Comparison of ENCODE assay signal across 23 mouse cellular contexts in genomic region chr6:53780008-53780407, GRCm38 (mm10). TPM values are rescaled to one million over a fixed set of nuclear protein-coding genes. Genes with fewer than 3 reads are reported as not detected.
DNase-seq lines count a peak whose midpoint lies in the region; ATAC-seq and TF ChIP-seq lines count a peak whose summit lies in the region.
"Had no signal": no experiment of that assay in that cellular context is flagged by ENCODE, and none has a peak within 500 bp of the region (broad histone marks: within the 10 kb centered on the region; RNA-seq: fewer than 3 reads in every experiment).

No protein-coding gene starts in this region.

- TF ChIP-seq CTCF in gastrocnemius, adult 2 months (IDR thresholded peaks at IDR 0.05): no peak

- no peaks in the 10 kb centered on the region for H3K36me3 ChIP-seq in embryonic facial prominence, embryonic 13.5 days
- H3K36me3 ChIP-seq in embryonic facial prominence, embryonic 10.5 days (replicated peaks): no peaks in the 10 kb centered on the region
- H3K36me3 ChIP-seq in stomach, embryonic 15.5 days: no peaks in the 10 kb centered on the region
- H3K36me3 ChIP-seq: embryonic facial prominence, embryonic 15.5 days; forebrain, embryonic 12.5 days; forebrain, embryonic 15.5 days; hindbrain, embryonic 10.5 days; hindbrain, embryonic 13.5 days had no signal

- H3K9ac ChIP-seq in embryonic facial prominence, embryonic 13.5 days: no peak overlapping the region
- H3K9ac ChIP-seq in stomach, embryonic 15.5 days: no peak overlapping the region
- H3K9ac ChIP-seq: embryonic facial prominence, embryonic 15.5 days; forebrain, embryonic 12.5 days; forebrain, embryonic 15.5 days; hindbrain, embryonic 13.5 days had no signal

- ATAC-seq in embryonic facial prominence, embryonic 13.5 days (ENCODE audit: insufficient number of reproducible peaks, insufficient read depth, low FRiP score, low TSS enrichment, low read depth): no peak
- ATAC-seq in stomach, embryonic 15.5 days (ENCODE audit: insufficient read depth, low FRiP score, low read depth): no peak
- ATAC-seq: activated CD4-positive, CD25-positive, alpha-beta regulatory T cell, adult 4 months; forebrain, embryonic 15.5 days; hindbrain, embryonic 16.5 days had no signal

- intact Hi-C loops in gastrocnemius, adult 2 months (cut with DNase I): loop anchor here (5.0 kb wide), 1 partner anchor 92 kb away; no protein-coding TSS in a partner anchor

- no peak overlapping the region for H3K4me2 ChIP-seq in embryonic facial prominence, embryonic 13.5 days
- H3K4me2 ChIP-seq in stomach, embryonic 15.5 days: no peak overlapping the region
- H3K4me2 ChIP-seq: embryonic facial prominence, embryonic 15.5 days; forebrain, embryonic 12.5 days; forebrain, embryonic 15.5 days; heart, embryonic 11.5 days; hindbrain, embryonic 13.5 days had no signal

- peaks cover 9% of the 10 kb centered on the region; the same call in 1 of the 2 replicates for H3K4me1 ChIP-seq in embryonic facial prominence, embryonic 13.5 days
- H3K4me1 ChIP-seq in embryonic facial prominence, embryonic 10.5 days: peaks cover 7% of the 10 kb centered on the region; the same call in 1 of the 2 replicates
- H3K4me1 ChIP-seq in stomach, embryonic 15.5 days: no peaks in the 10 kb centered on the region
- H3K4me1 ChIP-seq: embryonic facial prominence, embryonic 15.5 days had no signal

- WGBS in embryonic facial prominence, embryonic 13.5 days: 83% methylated on average over 5 of the region's 5 CpGs
- WGBS in embryonic facial prominence, embryonic 10.5 days: 92% methylated on average over 5 of the region's 5 CpGs
- 76% methylated on average over 5 of the region's 5 CpGs for WGBS in stomach, embryonic 15.5 days

- 0 out of 2 replicates have a peak overlapping the region, but pooled peaks have one; percentile 5 for H3K27ac ChIP-seq in embryonic facial prominence, embryonic 13.5 days
- H3K27ac ChIP-seq in embryonic facial prominence, embryonic 10.5 days (replicated peaks): no peak overlapping the region
- peak overlapping the region; percentile 59; the same call in 1 of the 2 replicates for H3K27ac ChIP-seq in stomach, embryonic 15.5 days
- no peak overlapping the region for H3K27ac ChIP-seq in gastrocnemius, adult 2 months
- H3K27ac ChIP-seq: embryonic facial prominence, embryonic 15.5 days; forebrain, embryonic 12.5 days; forebrain, embryonic 15.5 days; hindbrain, embryonic 10.5 days; hindbrain, embryonic 13.5 days had no signal

- H3K4me3 ChIP-seq in embryonic facial prominence, embryonic 13.5 days: no peak overlapping the region
- H3K4me3 ChIP-seq in embryonic facial prominence, embryonic 10.5 days: no peak overlapping the region
- no peak overlapping the region for H3K4me3 ChIP-seq in stomach, embryonic 15.5 days (replicated peaks)
- no peak overlapping the region for H3K4me3 ChIP-seq in gastrocnemius, adult 2 months
- H3K4me3 ChIP-seq: embryonic facial prominence, embryonic 15.5 days; forebrain, embryonic 12.5 days; forebrain, embryonic 15.5 days; hindbrain, embryonic 10.5 days; hindbrain, embryonic 13.5 days had no signal

- H3K9me3 ChIP-seq in embryonic facial prominence, embryonic 13.5 days: no peaks in the 10 kb centered on the region
- H3K9me3 ChIP-seq in embryonic facial prominence, embryonic 10.5 days: no peaks in the 10 kb centered on the region
- H3K9me3 ChIP-seq in stomach, embryonic 15.5 days: no peaks in the 10 kb centered on the region
- H3K9me3 ChIP-seq: embryonic facial prominence, embryonic 15.5 days; forebrain, embryonic 12.5 days; forebrain, embryonic 15.5 days; hindbrain, embryonic 10.5 days; hindbrain, embryonic 13.5 days had no signal

- no peak for DNase-seq in embryonic facial prominence, embryonic 10.5 days (ENCODE audit: low spot score)
- DNase-seq in fat pad, adult 2 months (ENCODE audit: extremely low read depth, low read depth, low spot score): peak; percentile 59
- no peak for DNase-seq in gastrocnemius, adult 2 months
- no peak for DNase-seq in layer of hippocampus, postnatal 10 days (ENCODE audit: low spot score in 2 of 2)
- DNase-seq: adrenal gland, adult 8-10 months; adrenal gland, postnatal 25 days; cerebellum, adult 11-12 months; cerebellum, adult 8-10 months; cerebellum, postnatal 10 days; cerebellum, postnatal 36 days; embryo, embryonic 11 days; gastrocnemius, postnatal 10 days; gastrocnemius, postnatal 36 days had no signal

- 0 out of 2 replicates have a peak, but pooled peaks cover 4% of the 10 kb centered on the region for H3K27me3 ChIP-seq in embryonic facial prominence, embryonic 13.5 days
- H3K27me3 ChIP-seq in embryonic facial prominence, embryonic 10.5 days (replicated peaks; ENCODE audit: low read depth, poor library complexity, severe bottlenecking): peaks cover 7% of the 10 kb centered on the region; the same call in 1 of the 2 replicates
- no peaks in the 10 kb centered on the region for H3K27me3 ChIP-seq in stomach, embryonic 15.5 days (replicated peaks)
- H3K27me3 ChIP-seq: embryonic facial prominence, embryonic 15.5 days; forebrain, embryonic 12.5 days; forebrain, embryonic 15.5 days had no signal

RNA-seq across cellular contexts. Expression of gene Tril, which starts 40.6 kb away (rescaled TPM):
- 51.0 and 58.7 TPM in 2 replicates for polyA plus RNA-seq in embryonic facial prominence, embryonic 13.5 days (2015; fragmentation: Nextera tagmentation; extraction: Ambion mirVana)
- polyA plus RNA-seq in embryonic facial prominence, embryonic 10.5 days (2016; fragmentation: Nextera tagmentation; extraction: Ambion mirVana): 50.1 and 65.8 TPM in 2 replicates
- 22.2 and 23.3 TPM in 2 replicates for polyA plus RNA-seq in stomach, embryonic 15.5 days (2015; fragmentation: Nextera tagmentation; extraction: Ambion mirVana)
- 1 to 10 TPM; 1.3 to 2.2 TPM for total RNA-seq in gastrocnemius, adult 2 months (2021)
- total RNA-seq in layer of hippocampus, postnatal 10 days (2021): 10 to 100 TPM; 70.0 to 72.0 TPM
- polyA plus RNA-seq: activated CD4-positive, CD25-positive, alpha-beta regulatory T cell, adult 4 months had no signal

Comparison
In these comparisons a context has a peak if more than half of its experiments do, and no peak if none do; other contexts are left out.
1. H3K27ac ChIP-seq: peak in embryonic facial prominence, embryonic 13.5 days (single experiment) and stomach, embryonic 15.5 days (single experiment); none in embryonic facial prominence, embryonic 10.5 days (single experiment) and gastrocnemius, adult 2 months (single experiment).